Mouse (Mus musculus) CD4-positive helper T cell, adult 2 months (primary cell): ENCODE measurements around the gene Pex14.
A peak's percentile ranks its signal among the peaks of the same experiment; 100 is the strongest.
"Not testable (repeated sequence)": the region's sequence is repeated elsewhere in the genome, so short reads cannot be mapped to it uniquely, and the experiment has no call there.

Experiments
- DNase-seq: peaks from one replicate; pipeline ENCODE4 v3.0.0-alpha.2; 2012; ENCODE audit warnings: low read depth, missing footprints, low spot score

The Pex14 gene

DNA sequence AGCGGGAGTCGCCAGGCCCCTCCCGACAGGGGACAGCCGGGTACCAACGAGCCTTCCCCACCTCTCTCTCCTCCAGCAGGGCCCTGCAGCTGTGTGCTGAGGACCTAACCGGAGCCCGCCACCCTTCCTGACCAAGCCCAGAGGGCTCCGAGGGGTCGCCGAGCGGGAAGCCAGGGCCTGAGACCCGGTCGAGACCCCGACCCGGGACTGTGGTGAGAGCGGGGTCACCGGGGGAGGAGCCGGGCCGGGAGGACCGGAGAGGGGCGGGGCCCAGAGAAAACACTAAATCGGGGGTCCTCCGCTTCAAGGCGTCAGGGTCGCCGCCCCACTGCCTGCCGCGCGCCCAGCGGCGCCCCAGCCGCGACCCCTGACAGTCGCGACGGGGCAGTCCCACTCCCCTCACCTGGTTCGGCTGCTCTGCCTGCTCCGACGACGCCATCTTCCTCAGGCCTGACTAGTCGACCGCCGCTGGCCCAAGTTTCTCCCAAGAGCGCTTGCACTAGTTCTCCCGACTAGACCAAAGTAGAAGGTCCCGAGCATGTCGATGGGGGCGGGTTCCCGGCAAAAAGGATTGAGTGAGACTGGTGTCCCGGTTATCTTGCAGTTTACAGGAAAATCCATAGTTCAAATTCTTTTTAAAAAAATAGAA lies at the start of gene Pex14:
TSS of gene Pex14 (minus strand) at position 508 of the 649 bp plus-strand sequence.
- DNase-seq: peak; percentile 87

DNA sequence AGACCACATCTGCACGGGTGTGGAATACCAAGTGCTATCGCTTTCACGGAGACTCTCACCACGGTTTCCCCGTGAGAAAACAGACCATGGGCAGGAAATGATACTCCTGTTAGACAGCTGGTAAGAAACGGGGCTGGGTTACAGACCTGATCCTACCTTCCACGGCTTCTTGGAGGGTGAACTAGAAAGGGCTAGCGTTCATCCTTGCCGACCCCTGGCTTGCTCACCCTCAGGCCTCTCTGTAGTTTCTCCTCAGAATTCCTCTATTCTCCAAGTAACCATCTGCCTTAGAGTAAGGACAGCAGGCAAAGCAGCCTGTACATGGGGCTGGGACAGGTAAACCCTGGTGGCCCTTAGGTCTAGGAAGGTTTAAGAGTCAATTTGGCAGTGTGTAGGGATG lies 49.5 kb upstream of the Pex14 start:
- DNase-seq: no peak

DNA sequence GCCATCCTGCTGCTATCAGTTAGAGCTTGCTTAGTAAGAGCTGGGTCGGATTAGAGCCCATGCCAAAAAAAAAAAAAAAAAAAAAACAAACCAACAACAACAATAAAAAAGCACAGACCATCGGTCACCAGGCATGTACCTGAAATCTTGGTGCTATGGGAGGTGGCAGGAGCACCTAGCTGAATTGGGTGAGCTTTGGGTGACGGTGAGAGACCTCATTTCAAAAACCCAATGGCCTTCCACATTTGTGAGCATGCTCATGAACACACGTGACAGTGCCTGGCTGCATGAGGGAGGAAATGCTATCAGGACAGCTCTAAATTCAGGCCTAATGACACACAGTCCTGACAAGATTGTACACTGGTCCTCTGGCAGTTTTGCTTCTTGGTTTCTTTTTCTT lies 48.4 kb upstream of the Pex14 start:
- no peak for DNase-seq

DNA sequence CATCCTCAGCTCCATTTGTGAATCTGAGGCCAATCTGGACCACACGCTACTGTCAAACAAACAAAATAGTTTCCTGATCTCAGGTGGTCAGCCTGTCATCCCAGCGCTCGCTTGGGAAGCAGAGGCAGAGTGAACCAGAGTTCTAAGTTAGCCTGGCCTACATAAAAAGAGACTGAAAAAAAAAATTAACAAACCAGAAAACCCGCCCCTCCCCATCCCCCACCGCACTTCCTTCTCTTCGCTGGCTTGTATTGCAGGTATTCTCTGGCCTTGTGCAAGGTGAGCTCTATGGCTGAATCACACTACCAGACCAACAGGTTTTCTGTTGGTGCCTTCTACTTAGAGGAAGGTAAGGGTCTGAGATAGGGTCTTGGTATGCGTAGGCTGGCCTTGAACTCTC lies 47.9 kb upstream of the Pex14 start:
- peak; percentile 41 for DNase-seq

DNA sequence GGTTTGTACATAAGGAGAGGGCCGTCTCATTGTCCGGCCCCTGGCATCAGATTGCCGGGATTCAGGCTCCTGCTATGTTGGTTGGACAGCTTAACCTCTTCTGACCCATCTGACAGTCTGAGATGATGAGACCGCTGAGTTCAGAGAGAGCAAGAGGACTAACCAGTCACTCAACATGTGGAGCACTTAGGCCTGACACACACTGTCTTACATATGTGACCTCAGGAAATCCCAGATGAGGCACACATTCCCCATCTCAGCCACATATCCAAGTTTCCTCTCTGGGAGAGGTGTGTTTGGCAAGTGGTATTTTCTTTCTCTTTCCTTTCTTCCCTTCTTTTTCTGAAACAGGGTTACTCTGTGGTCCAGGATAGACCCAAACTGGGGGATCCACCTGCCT lies 45.5 kb upstream of the Pex14 start:
- no peak for DNase-seq

DNA sequence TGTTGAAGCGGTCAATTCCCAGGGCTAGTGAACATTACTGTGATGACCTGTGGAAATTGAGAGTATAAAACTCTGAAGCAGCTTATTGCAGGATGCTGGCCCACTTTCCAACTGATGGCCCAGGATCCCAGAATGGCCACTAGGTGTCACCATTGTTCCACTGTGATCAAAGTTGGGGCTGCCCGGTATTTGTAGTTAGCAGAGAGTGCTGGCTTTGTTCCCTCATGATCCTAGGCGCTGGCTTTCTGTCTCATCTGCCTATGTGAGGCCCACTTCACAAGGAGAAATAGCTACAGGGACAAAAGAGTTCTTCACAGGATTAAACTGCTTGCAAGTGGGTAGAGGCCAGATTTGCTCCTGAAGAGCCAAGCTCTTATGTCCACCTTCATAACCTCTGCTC lies 44.8 kb upstream of the Pex14 start:
- DNase-seq: peak; percentile 78

DNA sequence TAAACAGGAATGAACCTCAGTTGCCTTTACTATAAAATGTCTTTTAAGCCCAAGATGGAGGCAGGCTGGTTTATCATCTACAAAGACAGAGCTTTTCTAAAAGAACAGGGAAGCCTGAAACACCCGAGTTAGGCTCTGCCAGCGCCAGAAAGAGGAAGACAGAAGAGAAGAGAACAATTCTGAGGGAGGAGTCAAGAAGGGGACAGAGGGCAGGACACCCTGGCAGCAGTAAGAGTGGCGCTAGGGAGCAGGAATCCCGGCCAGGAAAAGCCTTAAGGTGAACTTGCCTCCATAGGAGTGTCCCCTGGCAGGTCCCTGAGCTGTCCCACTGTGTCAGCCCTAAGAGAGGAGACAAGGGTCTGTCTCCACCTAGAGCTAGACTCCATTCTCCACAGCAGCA lies 43.9 kb upstream of the Pex14 start:
- DNase-seq: no peak

DNA sequence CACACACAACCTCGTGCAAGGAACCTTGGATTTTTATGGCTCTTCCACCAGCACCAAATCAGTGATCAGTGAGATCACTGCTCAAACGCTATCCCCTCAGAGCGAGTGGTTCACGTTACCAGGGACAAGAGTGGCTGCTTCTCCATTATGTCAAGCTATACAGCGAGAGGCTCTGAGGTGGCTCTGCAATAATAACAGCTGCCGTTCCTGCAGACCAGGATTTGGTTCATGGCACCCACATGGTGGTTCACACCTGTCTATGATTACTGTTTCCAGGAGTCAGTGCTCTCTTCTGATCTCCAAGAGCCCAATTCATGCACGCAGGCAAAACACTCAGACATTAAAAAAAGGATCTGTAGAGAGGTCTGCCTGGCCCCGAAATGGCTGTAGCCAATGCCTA lies 38.8 kb upstream of the Pex14 start:
- DNase-seq: no peak

DNA sequence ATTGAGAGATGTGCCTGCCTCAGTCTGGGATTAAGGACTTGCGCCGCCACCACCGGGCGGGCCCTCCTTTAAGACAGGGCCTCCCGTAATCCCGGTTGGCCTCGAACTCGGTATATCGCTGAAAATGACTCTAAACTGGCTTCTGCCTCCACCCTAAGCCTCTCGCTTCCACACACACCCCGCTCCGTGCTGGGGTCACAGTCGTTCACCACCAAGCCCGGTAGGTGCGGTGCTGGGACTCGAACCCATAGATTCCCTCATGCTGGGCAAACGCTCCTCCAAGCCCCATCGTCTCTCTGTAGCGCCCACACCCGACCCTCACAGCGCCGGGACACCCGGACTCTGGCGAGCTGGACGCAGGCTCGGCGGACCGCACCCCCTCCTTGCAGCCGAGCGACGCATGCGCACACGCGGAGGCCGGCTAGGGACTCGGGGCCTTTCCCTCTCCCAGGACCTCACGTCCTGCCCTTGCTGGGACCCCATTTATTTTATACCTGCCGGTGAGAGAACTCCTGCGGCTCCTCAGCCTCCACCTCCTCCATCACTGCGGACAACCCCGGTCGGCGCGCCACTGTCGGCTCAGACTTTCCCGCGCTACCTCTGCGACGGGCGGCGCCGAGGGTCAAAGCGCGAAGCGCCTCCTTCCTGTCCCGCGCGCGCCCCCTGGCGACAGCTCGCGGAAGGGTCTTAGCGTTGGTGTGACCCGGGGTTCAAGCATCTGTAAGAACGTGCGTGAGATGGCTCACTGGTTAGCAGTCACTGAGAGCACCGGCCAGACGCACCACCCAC lies 37.5 kb upstream of the Pex14 start, which contains the start of gene Cenps:
TSS of gene Cenps (minus strand) at position 648 of the 789 bp plus-strand sequence.
- peak; percentile 89 for DNase-seq

DNA sequence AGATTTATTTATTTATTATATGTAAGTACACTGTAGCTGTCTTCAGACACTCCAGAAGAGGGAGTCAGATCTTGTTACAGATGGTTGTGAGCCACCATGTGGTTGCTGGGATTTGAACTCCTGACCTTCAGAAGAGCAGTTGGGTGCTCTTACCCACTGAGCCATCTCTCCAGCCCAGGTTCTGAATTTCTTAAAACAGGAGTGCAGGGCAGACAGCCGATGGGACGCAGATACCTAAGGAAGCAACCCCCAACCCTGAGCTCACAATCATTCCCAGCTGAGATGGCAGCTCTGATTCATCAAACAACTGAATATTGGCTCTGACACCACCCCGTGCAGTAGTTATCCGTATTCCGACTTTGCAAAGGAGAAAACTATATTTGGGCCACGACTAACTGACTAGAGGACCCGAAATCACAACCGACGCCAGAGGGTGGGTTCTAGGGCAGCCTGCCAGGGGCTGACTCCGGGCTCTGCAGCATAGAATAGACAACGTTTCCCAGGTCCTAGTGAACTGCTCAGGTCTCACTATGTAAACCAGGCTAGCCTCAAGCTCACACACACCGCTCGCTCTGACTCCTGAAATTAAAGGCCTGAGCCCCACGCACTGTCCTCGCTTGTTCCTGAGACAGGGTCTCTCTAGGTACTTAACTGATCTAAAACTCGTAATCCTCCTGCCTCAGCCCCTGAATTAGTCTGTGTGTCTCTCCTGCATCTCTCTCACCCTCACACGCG lies 36.6 kb upstream of the Pex14 start:
- DNase-seq: no peak

DNA sequence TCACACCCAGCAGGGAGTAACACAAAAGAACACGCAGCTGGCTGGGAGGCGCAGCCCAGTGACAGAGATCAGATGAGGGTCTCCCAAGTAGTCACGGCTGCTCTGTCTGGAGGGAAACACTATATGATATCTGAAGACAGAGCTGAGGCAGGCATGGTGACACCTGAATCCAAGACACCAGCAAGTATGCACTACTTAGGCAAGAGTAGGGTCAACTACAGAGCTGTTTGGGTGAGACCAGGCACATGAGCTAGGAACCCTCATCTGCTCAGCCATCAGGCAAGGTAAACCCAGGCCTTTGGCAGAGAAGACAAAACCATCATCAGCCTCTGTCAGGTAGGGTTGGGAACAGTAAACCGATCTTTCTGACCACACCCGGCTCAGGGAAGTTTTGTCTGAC lies 33.7 kb upstream of the Pex14 start:
- DNase-seq: no peak

DNA sequence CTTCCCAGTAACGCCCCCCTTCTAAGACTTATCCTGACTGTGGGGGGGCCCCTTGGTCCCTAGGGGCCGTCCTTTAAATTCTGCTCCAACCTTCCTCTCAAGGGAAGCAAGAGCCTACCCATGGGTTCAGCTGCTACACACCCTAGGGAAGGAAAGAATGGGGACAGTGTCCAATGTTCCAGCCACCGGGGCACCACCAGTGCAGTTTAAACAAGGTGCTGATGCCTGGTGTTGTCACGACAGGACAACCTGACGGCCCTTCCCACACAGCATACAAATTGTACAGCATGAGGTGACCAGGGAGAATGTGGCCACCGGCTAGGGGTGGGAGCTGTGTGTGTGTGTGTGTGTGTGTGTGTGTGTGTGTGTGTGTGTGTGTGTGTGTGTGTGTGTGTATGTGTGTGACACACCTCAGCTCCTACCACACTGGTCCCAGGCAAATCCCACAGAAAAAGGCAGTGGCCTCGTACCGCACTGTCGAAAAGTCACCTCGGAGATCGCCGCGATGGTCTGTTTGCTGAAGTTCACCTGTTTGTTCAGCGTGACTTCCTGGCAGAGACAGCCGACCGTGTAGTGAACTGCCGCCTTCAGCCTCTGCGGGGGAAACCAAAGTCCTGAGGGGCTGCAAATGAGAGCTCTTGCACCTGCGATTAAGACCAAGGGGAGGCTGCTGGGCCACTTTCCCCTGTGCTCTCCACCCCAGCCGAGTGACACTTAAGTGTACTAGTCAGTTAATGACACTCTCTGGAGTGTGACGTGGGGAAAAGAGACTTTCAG lies 32.3 kb upstream of the Pex14 start:
- DNase-seq: no peak

DNA sequence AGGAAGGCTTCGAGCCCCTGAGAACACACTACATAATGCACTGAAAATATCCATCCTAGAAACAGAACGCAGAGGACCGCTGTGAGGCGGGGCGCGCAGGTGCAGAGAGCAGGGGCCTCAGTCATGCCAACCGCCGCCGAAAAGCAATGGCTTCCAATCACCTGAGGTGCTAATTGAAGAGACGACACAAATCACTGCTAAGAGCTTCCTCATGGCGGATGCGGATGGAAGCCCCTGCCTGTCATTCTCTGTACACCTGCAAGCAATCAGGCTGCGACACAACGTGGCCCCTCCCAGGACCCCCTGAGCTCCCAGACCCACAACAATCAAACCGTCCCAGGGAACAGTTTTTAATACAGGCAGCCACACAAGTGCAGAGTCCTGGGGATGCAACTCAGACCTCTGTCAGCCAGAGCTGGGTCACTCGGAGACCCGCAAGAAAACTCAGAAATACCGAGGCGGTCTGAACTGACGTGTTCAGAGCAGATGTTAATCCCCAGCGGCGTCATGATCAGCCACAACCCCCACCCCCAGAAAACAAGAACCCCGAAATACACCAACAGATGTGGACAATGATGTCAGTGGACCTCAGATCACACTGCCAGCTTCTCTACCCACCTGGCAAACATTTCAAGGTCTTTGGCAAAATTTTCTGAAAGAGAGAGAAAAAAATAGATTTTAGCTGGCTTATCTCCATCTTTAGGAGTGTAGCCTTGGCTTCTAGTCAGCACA lies 31.5 kb upstream of the Pex14 start:
- no peak for DNase-seq

DNA sequence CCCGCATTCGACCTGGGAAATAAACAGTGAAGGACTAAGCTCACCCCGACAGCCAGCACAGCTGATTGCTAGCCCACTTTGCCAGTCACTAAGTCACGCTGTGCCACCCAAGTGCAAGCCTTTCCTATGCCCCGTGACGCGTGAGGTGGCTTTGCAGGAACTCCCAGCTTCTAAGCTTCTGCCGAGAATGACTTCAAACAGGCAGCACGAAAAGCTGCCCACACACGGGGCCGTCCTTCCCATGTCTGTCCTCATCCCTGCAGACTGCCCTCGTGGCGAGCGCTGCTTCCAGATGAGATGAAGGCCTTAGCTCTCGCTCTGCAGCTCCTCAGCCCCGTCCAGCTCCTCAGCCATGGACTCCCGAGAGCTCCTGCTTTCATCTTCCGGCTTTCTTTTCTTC lies 28.8 kb upstream of the Pex14 start:
- no peak for DNase-seq

DNA sequence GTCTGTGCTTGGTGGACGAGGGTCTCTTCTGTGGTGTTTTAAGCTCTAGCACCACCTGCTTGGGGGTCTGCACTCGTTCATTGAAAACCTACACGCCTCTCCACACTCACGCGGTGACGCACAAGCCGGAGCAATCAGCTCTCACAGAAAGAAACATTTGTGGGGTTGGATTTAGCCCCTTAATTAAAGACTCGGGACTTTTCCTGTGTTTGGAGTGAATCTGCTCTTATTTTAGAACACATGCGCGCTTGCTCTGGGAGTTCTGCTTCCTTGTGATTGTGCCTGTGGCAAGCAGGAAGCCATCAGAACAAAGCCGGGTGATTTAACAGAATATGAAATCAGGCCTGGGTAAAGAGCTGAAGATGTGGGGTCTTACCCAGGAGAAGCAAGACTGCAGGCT lies 27.0 kb upstream of the Pex14 start, which contains the start of gene Cort:
TSS of gene Cort (minus strand) at position 101 of the 400 bp plus-strand sequence.
- DNase-seq: no peak

DNA sequence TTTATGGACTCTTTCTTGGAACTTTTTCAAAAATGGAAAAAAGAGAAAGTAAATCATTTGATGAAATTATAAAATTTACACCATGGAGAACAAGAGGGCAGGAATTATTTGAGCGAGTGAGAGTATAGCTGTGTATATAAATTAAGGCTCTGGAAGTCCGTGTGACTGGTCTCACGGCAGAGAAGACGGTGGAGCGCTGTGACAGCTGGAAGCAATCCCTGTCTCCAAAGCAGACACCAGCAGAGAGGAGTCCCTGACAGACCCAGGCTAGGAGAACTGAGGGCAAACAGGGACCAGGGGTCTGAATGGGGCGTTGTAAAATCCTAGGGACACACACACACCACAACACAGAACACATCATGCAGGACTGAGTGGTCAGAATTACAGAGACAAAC lies 26.4 kb upstream of the Pex14 start:
- no peak for DNase-seq

DNA sequence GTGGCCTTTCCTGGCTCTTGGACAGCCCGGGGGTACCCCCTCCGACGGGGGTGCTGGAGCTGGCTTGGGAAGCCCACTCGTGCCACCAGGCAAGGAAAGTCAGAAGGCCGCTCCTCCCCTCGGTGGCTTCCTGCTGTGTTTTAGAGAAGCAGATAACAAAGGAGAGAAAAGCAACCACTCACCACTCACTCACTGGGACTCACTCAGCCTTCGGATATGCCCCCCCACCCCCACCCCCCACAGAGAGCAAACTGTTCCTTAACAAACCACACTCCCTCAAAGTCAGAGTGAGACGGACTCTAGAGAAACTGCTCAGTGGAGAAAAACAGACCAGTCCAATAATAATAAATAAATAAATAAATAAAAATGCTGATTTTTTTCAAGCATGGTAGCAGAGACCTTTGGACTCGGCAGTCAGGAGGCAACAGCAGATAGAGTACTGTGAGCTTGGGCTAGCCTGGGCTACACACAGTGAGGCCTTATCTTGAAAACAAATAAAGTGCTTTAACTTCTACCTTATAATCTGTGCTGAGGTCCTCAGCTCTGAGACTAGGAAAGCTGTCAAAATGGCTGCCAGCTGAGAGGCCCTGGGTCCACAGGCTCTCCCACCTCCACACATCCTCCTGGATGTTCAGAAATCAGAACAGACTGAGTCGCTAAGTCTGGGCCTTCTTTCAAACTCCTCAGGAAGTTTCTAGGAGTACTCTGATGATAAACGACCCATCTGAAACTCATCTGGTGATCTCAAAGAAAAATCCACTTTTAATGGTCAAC lies 25.9 kb upstream of the Pex14 start:
- no peak for DNase-seq

DNA sequence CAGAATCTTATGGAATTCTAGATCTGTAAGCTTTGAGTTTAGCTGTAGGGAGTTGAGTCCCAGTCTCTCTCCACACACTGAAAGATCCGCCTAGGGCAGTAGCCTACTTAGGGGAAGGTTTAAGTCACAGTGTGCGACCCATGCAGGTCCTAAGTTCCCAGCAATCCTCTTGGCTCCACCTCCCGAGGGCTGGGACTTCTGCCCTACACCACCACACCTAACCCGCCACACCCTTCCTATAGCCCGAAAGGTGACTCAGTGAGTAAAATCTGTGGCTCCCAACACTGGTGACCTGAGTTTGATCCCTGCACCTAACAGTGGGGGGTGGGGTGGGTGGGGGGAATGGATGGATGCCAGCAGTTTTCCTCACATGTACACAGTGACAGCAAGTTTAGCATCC lies 23.8 kb upstream of the Pex14 start:
- no peak for DNase-seq

DNA sequence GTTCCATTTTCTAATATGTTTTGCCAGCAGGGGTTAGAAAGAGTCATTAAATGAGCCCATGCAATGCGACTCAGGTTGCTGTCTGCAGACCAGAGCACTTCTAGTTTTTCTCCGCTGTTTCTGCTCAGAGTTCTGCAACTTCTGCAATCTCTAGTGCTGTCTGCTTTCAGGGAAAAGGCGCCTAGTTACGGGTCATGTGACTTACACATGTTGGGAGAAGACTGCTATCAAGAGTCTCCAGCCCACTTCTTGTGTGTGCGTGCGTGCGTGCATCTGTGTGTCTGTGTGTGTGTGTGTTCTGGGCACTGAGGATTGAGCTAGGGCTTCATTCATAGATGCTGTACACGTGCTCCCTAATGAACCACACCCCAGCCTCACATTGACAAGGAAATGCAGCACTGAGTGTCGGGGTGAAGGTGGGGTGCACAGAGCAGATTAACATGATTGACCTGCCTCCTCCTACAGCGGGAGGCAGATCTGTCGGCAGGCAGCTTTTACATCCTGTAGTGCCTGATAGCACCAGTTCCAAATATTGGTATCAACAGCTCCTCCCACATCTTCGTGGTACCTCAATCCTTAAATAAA lies 20.4 kb upstream of the Pex14 start:
- DNase-seq: not testable (repeated sequence)
